ENCODE assay signal across 8 mouse cellular contexts in genomic region chr13:83720883-83721371, GRCm38 (mm10).
DNase-seq lines count a peak whose midpoint lies in the region; ATAC-seq and TF ChIP-seq lines count a peak whose summit lies in the region.

No protein-coding gene starts in this region.

- peak; percentile 74; the same call in 1 of the 2 replicates for TF ChIP-seq POLR2A in olfactory bulb, adult 2 months (IDR thresholded peaks at IDR 0.05; ENCODE audit: insufficient read depth, low read depth, low read length)

- H3K36me3 ChIP-seq in kidney, embryonic 14.5 days (ENCODE audit: control insufficient read depth, insufficient read depth, low read length), result no peaks in the 10 kb centered on the region

- no peak for DNase-seq in kidney, postnatal 25 days
- DNase-seq in cerebellum, postnatal 14 days, result peak; percentile 94 to 95
- peak; percentile 75 to 92 for DNase-seq in left cerebral cortex, postnatal 25 days (ENCODE audit: low spot score in 2 of 2)
- DNase-seq in lung, postnatal 25 days (ENCODE audit: low spot score), result no peak

- peak; percentile 29; the same call in 1 of the 2 replicates for ATAC-seq in kidney, embryonic 14.5 days (ENCODE audit: low FRiP score, low TSS enrichment)
- ATAC-seq in hematopoietic stem cell, adult 5-6 weeks (replicated peaks in 1 of 2; ENCODE audit: insufficient read depth in 1 of 2, low FRiP score in 2 of 2, low TSS enrichment in 1 of 2, low read depth in 1 of 2, poor library complexity in 2 of 2, severe bottlenecking in 2 of 2), result peak; percentile 22 to 33; a peak in 2 of 4 replicates
- no peak for ATAC-seq in CD4-positive, CD25-positive, alpha-beta regulatory T cell, adult 4 months

- peak overlapping the region; percentile 22 for H3K4me3 ChIP-seq in kidney, embryonic 14.5 days (ENCODE audit: low read length)
- H3K4me3 ChIP-seq in olfactory bulb, adult 2 months (ENCODE audit: insufficient read depth, low read depth, low read length), result peak overlapping the region; percentile 96

- H3K9me3 ChIP-seq in kidney, embryonic 14.5 days (ENCODE audit: control insufficient read depth, low read length), result no peaks in the 10 kb centered on the region

- under 1% methylated on average over 30 of the region's 30 CpGs for WGBS in kidney, embryonic 14.5 days
- under 1% methylated on average over 30 of the region's 30 CpGs for WGBS in olfactory bulb, adult 2 months

- peak overlapping the region; percentile 31 for H3K4me2 ChIP-seq in kidney, embryonic 14.5 days (replicated peaks; ENCODE audit: low read depth, low read length)

- peaks cover 97% of the 10 kb centered on the region for H3K27me3 ChIP-seq in kidney, embryonic 14.5 days (ENCODE audit: control insufficient read depth, insufficient read depth, low read length)

- H3K27ac ChIP-seq in kidney, embryonic 14.5 days (ENCODE audit: low read depth, low read length), result no peak overlapping the region
- H3K27ac ChIP-seq in olfactory bulb, adult 2 months (ENCODE audit: insufficient read depth, low read depth, low read length), result peak overlapping the region; percentile 100

- TF ChIP-seq CTCF in olfactory bulb, adult 2 months (IDR thresholded peaks at IDR 0.05; ENCODE audit: insufficient read depth, low read depth, low read length), result no peak

- intact Hi-C loops in left cerebral cortex, postnatal 25 days (cut with DNase I), result loop anchor here (2.0 to 10.0 kb wide), 2 partner anchors 1034 to 1184 kb away; no protein-coding TSS in a partner anchor

- 0 out of 2 replicates have a peak, but pooled peaks cover 3% of the 10 kb centered on the region for H3K4me1 ChIP-seq in kidney, embryonic 14.5 days (ENCODE audit: control insufficient read depth, insufficient read depth, low read length)
- no peaks in the 10 kb centered on the region for H3K4me1 ChIP-seq in olfactory bulb, adult 2 months (ENCODE audit: control insufficient read depth, insufficient read depth, low read length)

- no peak overlapping the region for H3K9ac ChIP-seq in kidney, embryonic 14.5 days (ENCODE audit: low read depth, low read length)

Comparison
In these comparisons a context has a peak if more than half of its experiments do, and no peak if none do; other contexts are left out.
1. DNase-seq: peak in cerebellum, postnatal 14 days (2 of 2) and left cerebral cortex, postnatal 25 days (2 of 2); none in kidney, postnatal 25 days (0 of 2) and lung, postnatal 25 days (single experiment).